Mouse (Mus musculus) lung, postnatal 0 days (tissue): ENCODE measurements around the gene Nkx1-2.

Source experiments
- CTCF ChIP-seq: IDR thresholded peaks from 2 replicates; pipeline ENCODE4 v1.5.1; 2016; ENCODE audit warnings: antibody characterized with exemption, mild to moderate bottlenecking
- EP300 ChIP-seq: IDR thresholded peaks from 2 replicates; pipeline ENCODE4 v1.6.1; 2016; ENCODE audit warnings: antibody characterized with exemption, mild to moderate bottlenecking, control low read depth

GRCm38 (mm10) chr7:132604720-132605119, 5.3 kb upstream of the Nkx1-2 start:
- no peak for TF ChIP-seq CTCF
- TF ChIP-seq EP300: no peak
